Mouse (Mus musculus): ENCODE results near the gene Glud1. TPM values are rescaled to one million over a fixed set of nuclear protein-coding genes. Genes with fewer than 3 reads are reported as not detected.
A peak's percentile ranks its signal among the peaks of the same experiment; 100 is the strongest.

Gene Glud1
- polyA plus RNA-seq, 1 experiment from 2014 or later = 63.2 TPM

- ATAC-seq = peak; percentile 16; the same call in 1 of the 2 replicates
- Histone ChIP-seq H3K9me3 (ENCODE audit: low read length) (no peaks in the 10 kb centered on the region), H3K4me3 (ENCODE audit: low read depth, low read length) (no peak overlapping the region), H3K36me3 (ENCODE audit: insufficient read depth, low read length) (no peaks in the 10 kb centered on the region), H3K27ac (ENCODE audit: low read length) (no peak overlapping the region), H3K4me2 (replicated peaks; ENCODE audit: low read depth, low read length) (no peak overlapping the region), H3K27me3 (replicated peaks; ENCODE audit: insufficient read depth, low read length) (no peaks in the 10 kb centered on the region), H3K9ac (replicated peaks; ENCODE audit: low read depth) (no peak overlapping the region), H3K4me1 (ENCODE audit: insufficient read depth, low read depth, low read length) (no peaks in the 10 kb centered on the region)
- TF ChIP-seq EP300 (IDR thresholded peaks at IDR 0.05) = no peak
- no peak for TF ChIP-seq CTCF (IDR thresholded peaks at IDR 0.05)
- 74% methylated on average over 3 of the region's 3 CpGs for WGBS
- DNase-seq (ENCODE audit: low spot score) = peak; percentile 53
These were observed 42.8 kb downstream of the Glud1 start for GRCm38 (mm10) chr14:34353326-34353725.

- no peak overlapping the region for H3K27ac ChIP-seq (ENCODE audit: low read length)
- 70% methylated on average over 4 of the region's 4 CpGs for WGBS
- H3K36me3 ChIP-seq (ENCODE audit: insufficient read depth, low read length) = no peaks in the 10 kb centered on the region
- no peaks in the 10 kb centered on the region for H3K27me3 ChIP-seq (replicated peaks; ENCODE audit: insufficient read depth, low read length)
- no peaks in the 10 kb centered on the region for H3K9me3 ChIP-seq (ENCODE audit: low read length)
- DNase-seq (ENCODE audit: low spot score) = no peak
- no peak overlapping the region for H3K4me2 ChIP-seq (replicated peaks; ENCODE audit: low read depth, low read length)
- H3K9ac ChIP-seq (replicated peaks; ENCODE audit: low read depth) = no peak overlapping the region
- ATAC-seq = no peak
- no peak overlapping the region for H3K4me3 ChIP-seq (ENCODE audit: low read depth, low read length)
- TF ChIP-seq EP300 (IDR thresholded peaks at IDR 0.05) (no peak), CTCF (IDR thresholded peaks at IDR 0.05) (no peak)
- H3K4me1 ChIP-seq (ENCODE audit: insufficient read depth, low read depth, low read length) = no peaks in the 10 kb centered on the region
These were observed 43.9 kb downstream of the Glud1 start for GRCm38 (mm10) chr14:34354456-34354855.

- Histone ChIP-seq H3K4me1 (ENCODE audit: insufficient read depth, low read depth, low read length) (no peaks in the 10 kb centered on the region), H3K9me3 (ENCODE audit: low read length) (no peaks in the 10 kb centered on the region), H3K9ac (replicated peaks; ENCODE audit: low read depth) (no peak within 1 kb of the TSS), H3K4me2 (replicated peaks; ENCODE audit: low read depth, low read length) (no peak within 1 kb of the TSS), H3K4me3 (ENCODE audit: low read depth, low read length) (no peak within 1 kb of the TSS), H3K27me3 (replicated peaks; ENCODE audit: insufficient read depth, low read length) (no peaks in the 10 kb centered on the region), H3K36me3 (ENCODE audit: insufficient read depth, low read length) (no peaks in the 10 kb centered on the region), H3K27ac (ENCODE audit: low read length) (no peak within 1 kb of the TSS)
- 62% methylated on average over 6 of the region's 6 CpGs for WGBS
- no peak for TF ChIP-seq EP300 (IDR thresholded peaks at IDR 0.05)
- TF ChIP-seq CTCF (IDR thresholded peaks at IDR 0.05) = no peak
- DNase-seq (ENCODE audit: low spot score) = no peak
- ATAC-seq = peak; percentile 25; the same call in 1 of the 2 replicates
These were observed 44.8 kb downstream of the Glud1 start, which contains the start of gene Fam25c for GRCm38 (mm10) chr14:34355301-34355700. Fam25c (minus strand) TSS chr14:34355433.

DNA sequence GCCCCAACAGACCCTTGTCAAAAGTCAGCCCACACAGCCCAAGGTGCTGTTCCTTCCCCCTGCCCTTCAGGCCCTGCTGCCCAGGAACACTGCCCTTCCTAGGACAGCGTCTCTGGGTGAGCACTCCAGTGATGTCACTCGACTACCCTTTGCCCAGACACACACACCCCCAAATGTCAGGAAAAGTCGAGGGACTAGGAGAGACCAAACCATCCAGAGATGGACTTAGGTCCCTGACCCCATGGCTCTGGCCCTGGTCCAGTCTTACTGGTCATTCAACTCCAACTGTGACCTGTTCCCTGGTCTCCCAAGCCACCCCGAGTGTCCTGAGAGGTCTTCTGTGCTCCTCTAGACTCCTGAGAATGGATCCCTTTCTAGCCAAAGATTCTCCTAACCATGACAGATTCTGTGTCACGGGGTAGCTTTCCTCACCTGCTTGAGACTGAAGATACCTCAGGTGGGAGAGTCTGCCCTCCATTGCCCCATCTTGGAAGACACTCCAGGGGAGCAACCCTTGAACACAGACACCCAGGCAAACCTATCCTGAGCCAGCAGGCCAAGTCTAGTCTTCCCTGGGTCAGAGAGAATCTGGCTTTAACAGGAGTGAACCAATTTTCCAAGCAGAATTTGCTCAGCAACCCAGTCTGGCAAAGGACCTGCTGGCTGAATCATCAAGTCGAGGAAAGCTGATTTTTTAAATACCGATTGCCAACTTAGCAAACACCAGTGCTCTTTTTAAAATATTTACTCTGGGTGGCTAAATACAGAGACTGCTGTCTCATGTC is 47.3 kb downstream of the Glud1 start:
- Histone ChIP-seq H3K36me3 (ENCODE audit: insufficient read depth, low read length) (no peaks in the 10 kb centered on the region), H3K9ac (replicated peaks; ENCODE audit: low read depth) (no peak overlapping the region), H3K27me3 (replicated peaks; ENCODE audit: insufficient read depth, low read length) (no peaks in the 10 kb centered on the region), H3K4me3 (ENCODE audit: low read depth, low read length) (no peak overlapping the region), H3K4me1 (ENCODE audit: insufficient read depth, low read depth, low read length) (no peaks in the 10 kb centered on the region), H3K27ac (ENCODE audit: low read length) (no peak overlapping the region), H3K4me2 (replicated peaks; ENCODE audit: low read depth, low read length) (no peak overlapping the region), H3K9me3 (ENCODE audit: low read length) (no peaks in the 10 kb centered on the region)
- 55% methylated on average over 7 of the region's 7 CpGs for WGBS
- DNase-seq (ENCODE audit: low spot score) = no peak
- no peak for TF ChIP-seq CTCF (IDR thresholded peaks at IDR 0.05)
- no peak for TF ChIP-seq EP300 (IDR thresholded peaks at IDR 0.05)
- ATAC-seq = no peak

DNA sequence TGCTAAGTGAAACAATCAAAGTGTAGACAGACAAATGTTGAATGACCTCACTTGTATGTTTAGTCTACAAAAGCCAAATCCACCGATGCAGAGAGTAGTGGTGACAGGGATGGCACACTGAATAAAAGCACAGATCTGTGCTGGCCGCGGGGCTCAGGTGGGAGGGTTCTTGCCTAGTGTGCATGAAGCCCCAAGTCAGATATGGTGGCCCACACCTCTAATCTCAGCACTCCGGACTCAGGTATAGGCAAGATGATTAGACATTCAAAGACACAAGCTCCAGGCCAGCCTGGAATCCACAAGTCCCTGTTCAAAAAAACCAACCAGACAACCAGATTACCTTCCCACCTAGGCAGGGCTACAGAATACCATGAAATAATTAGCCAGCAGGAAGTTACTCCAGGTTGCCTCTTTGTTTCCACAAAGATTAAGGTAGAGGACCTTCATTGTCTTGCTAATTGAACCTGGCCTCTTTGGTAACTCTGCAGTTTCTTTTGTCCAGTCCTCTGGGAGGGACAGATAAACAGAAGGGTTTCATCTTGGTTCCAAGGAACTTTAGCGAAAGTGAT is 49.2 kb downstream of the Glud1 start:
- WGBS = 46% methylated on average over 5 of the region's 5 CpGs
- no peaks in the 10 kb centered on the region for H3K36me3 ChIP-seq (ENCODE audit: insufficient read depth, low read length)
- no peaks in the 10 kb centered on the region for H3K9me3 ChIP-seq (ENCODE audit: low read length)
- no peak for TF ChIP-seq CTCF (IDR thresholded peaks at IDR 0.05)
- no peak for TF ChIP-seq EP300 (IDR thresholded peaks at IDR 0.05)
- H3K9ac ChIP-seq (replicated peaks; ENCODE audit: low read depth) = no peak overlapping the region
- no peak overlapping the region for H3K4me3 ChIP-seq (ENCODE audit: low read depth, low read length)
- no peaks in the 10 kb centered on the region for H3K4me1 ChIP-seq (ENCODE audit: insufficient read depth, low read depth, low read length)
- no peak overlapping the region for H3K27ac ChIP-seq (ENCODE audit: low read length)
- H3K4me2 ChIP-seq (replicated peaks; ENCODE audit: low read depth, low read length) = no peak overlapping the region
- H3K27me3 ChIP-seq (replicated peaks; ENCODE audit: insufficient read depth, low read length) = no peaks in the 10 kb centered on the region
- DNase-seq (ENCODE audit: low spot score) (no peak), ATAC-seq (no peak)

DNA sequence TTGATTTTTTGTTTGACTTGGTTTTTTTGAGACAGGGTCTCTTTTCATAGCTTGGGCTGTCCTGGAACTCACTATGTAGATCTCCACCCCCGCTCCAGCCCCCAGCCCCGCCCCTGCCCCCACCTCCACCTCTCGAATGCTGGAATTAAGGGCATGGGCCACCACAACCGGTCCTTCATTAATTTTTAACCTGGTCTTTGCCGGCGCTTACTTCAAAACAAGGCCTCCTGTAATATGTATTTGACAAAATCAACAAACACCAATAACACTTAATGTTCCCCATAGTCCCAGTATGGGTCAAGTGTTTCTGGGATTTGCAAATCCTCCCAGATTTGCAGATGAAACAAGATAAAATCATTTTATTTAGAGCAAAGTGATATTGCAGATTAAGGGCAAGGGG is 49.7 kb downstream of the Glud1 start:
- ATAC-seq (no peak), DNase-seq (ENCODE audit: low spot score) (no peak)
- WGBS = 48% methylated on average over 6 of the region's 6 CpGs
- no peaks in the 10 kb centered on the region for H3K36me3 ChIP-seq (ENCODE audit: insufficient read depth, low read length)
- no peaks in the 10 kb centered on the region for H3K27me3 ChIP-seq (replicated peaks; ENCODE audit: insufficient read depth, low read length)
- no peak overlapping the region for H3K4me2 ChIP-seq (replicated peaks; ENCODE audit: low read depth, low read length)
- H3K4me3 ChIP-seq (ENCODE audit: low read depth, low read length) = no peak overlapping the region
- H3K9me3 ChIP-seq (ENCODE audit: low read length) = no peaks in the 10 kb centered on the region
- no peaks in the 10 kb centered on the region for H3K4me1 ChIP-seq (ENCODE audit: insufficient read depth, low read depth, low read length)
- TF ChIP-seq EP300 (IDR thresholded peaks at IDR 0.05) = no peak
- H3K27ac ChIP-seq (ENCODE audit: low read length) = no peak overlapping the region
- H3K9ac ChIP-seq (replicated peaks; ENCODE audit: low read depth) = no peak overlapping the region
